Mouse (Mus musculus) forelimb bud, embryonic 11.5 days (tissue): ENCODE data around the gene Mtus2.

ENCODE experiments used
- DNase-seq: peaks from one replicate; pipeline ENCODE4 v3.0.0-alpha.2; 2012; ENCODE audit warnings: low read depth, low spot score

Mtus2 gene

DNA sequence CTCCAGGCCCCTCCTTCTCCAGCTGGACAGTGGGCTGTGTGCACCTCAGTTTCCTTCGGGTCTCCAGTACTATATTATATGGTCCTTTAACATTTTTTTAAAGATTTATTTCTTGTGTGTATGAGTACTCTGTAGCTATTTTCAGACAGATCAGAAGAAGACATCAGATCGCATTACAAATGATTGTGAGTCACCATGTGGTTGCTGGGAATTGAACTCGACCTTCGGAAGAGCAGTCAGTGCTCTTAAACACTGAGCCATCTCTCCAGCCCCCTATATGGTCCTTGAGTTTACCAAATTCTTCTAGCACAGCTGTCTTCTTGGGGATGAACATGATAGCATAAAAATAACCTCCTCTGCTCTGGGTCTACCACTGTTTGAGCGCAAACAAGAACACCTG is 382.0 kb downstream of the Mtus2 start:
- DNase-seq, result no peak

DNA sequence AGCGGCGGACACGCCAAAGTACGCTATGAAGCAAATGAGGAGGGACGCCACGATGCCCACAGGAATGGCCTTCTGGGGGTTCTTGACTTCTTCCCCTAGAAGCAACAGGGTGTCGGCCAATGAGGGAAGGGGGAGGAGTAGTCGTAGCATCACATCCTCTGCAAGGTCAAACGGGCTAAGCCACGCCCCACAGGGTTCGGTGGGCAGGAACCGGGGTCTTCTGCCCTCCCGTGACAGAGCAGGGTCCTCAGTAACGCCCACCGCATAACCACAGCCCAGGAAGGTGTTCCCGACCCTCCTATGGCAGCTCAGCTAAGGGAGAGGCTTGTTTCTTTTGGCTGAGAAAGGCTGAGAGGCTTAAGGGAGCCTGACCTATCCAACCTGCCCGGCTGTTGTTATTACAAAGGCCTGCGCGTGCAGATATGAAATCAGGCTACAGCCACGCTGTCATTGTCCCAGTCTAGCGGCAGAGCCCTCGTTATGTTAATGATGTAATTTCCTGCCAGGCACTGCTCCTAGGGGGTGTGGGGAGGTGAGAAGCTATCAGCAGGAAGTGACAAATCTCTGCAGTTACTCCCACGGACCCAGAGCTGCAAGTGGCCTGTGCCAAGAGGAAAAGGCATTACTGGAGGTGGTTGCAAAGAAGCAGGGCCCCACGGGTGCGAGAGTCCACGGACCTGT is 385.1 kb downstream of the Mtus2 start:
- peak; percentile 42 for DNase-seq

DNA sequence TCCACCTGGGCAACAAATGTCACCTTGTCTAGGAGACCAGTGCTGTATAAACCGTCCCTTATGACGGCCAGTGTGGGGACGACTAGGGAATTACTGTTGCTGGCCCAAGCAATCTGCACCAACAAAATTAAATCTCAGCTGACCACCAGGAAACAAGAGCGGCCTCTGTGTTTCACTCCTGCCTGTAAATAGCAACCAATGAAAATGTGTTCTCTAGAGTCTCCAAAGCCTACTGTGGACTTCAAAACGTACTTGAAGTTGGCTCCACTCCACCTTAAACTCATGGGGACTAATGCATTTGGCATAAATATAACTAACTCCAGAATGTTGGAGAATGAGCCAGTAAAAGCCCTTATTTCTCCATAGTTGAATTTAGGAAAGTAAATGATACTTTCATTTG is 387.3 kb downstream of the Mtus2 start:
- no peak for DNase-seq

DNA sequence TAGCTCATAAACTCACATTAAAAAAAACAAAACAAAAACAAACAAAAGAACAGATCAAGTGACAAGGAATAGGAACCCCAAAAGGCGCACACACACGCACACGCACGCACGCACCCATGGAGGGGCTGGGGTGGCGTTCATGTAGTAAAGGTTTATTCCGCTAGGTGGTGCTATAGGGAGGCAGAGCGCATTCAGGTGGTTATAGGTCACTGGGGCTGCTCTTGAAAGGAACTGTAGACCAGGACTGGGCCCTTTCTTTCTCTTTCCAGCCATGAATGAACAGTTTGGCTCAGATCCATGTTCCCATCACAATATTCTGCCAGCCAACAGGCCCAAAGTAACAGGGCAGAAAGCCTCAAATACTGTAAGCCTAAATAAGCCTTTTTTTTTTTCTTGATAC is 389.4 kb downstream of the Mtus2 start:
- no peak for DNase-seq

DNA sequence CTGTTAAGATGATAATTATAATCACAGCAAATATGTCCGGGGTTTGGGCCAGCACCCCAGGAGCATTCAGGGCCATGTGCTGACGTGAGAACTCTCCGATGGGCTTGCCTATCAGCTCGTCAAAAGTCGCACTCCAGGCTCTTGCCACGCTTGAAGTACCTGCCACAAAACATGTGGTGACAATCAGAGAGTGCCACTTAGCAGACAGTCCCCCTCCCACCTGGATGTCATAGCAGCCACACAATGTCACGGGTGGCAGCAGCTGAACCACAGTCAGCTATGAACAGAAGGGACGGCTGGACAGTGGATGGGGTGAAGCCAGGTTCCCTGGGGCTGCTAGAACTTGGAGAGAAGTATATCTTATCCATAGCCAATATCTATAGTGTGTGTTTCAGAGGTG is 391.0 kb downstream of the Mtus2 start:
- DNase-seq, result no peak

DNA sequence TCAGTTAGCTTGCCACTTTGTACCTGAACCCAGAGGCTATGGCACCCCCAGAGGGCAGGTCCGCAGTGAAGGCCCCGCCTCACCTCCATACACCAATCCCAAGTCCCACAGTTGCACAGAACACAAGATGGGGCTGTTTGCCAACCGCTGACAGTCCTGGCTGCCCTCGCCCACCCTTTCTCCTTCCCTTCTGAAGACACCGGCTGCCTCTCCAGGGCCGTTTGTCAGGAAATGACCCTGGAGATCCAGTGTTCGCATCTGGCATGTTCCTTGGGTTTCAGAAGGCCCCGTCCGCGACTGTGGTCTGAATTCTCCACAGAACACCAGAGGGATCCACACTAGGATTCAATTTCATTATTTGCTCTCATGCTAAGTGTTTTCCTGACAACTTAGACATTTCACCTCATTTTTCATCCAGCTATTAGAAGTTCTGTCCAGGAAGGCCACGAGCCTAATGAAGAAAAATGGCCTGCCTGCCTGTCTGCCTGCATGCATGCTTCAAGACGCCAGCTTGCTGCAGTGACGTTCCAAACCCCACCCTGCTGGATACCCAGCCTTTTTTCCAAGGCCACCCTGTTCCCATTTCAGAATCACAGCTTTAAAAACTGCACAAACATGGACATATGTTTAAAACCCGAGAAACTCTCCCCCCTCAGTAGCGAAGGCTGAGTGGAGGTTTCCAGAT is 392.3 kb downstream of the Mtus2 start:
- peak; percentile 82 for DNase-seq

DNA sequence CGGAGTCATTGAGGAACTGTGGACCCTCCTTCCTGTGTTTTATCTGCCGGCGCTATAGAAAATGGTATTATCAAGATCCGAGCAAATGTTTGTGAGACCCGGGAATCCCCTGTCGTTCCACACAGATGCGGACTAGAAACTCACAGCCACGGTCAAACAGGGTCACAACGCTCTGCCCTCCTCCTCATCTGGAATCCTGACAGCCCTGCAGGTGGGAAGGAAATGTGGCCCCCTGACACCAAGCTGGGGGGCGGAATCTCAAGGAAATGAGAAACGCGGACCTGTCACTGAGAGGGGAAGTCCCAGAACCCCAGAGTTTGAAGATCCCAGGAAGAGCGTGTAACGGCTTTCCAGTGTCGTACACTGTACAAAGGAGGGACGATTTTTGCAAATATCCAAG is 396.3 kb downstream of the Mtus2 start:
- no peak for DNase-seq

DNA sequence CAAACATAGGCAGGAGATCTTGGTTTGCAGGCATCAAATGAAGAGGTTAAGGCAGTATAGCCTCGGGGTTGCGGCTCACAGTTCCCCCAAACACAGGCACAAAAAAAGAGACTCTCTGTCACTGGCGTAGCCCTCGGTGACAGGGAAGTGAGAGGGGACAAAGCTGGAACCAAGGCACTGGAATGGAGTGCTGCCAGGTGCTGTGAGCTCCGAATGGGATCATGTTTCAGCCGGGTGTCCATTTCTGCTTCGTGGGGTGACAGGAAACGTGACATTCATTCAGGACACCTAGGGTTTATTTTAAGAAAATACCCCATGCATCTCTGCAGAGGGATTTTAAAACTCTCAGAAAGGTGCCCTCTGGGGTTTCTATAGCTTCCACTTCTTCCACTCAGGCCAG is 397.4 kb downstream of the Mtus2 start:
- no peak for DNase-seq

DNA sequence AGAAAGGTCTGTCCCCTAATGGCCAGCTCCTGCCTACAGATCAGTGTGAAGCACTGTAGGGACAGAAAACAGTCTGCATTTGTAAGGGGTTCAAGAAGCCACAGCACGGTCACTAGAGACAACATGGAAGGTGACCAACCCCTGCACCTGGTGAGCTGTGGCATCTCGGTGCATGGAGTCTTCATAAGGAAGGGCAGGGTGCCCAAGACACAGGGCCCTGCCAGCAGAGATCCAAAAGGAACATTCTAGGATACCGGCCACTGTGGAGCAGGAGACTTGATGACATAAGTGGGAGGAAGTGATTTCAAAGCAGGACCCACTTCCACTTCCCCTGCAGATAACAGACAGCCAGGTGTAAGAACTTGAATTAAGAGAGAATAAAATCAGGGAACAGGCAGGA is 398.7 kb downstream of the Mtus2 start:
- no peak for DNase-seq

DNA sequence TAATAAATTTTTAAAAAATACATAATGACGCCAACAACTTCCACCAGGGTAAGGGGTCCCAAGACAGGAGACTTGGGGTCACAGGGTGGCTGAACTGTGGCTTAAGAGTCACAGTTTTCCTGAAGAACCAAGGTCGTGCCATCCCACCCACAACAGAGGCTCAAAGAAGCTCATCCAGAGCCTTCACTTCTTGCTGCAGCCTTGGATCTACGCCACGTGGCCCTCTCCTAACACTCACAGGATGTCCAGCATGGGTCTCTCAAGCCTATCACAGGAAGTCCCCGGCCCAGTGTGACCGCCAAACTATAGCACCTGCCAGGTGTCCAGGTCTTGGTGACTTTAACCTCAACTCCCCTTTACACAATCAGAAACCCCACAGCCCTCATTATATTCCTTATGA is 400.0 kb downstream of the Mtus2 start:
- no peak for DNase-seq

DNA sequence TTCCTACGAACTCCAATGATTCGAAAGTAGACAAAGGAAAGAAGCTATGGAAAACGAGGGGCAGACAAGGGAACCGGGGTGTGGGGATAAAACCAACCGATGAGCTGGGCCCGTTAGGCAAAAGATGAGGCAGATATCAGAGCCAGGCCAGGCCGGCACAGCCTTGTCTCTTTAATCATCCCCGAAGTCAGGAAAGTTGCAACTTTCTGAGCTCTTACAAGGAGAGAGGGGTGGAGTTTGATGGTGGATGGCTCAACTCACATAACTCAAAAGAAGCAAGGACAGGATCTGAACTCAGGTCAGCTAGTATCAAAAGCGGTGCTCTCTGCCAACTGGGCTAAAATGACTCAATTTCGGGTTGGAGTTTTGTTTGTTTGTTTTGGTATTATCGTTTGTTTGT is 402.0 kb downstream of the Mtus2 start:
- DNase-seq, result no peak

DNA sequence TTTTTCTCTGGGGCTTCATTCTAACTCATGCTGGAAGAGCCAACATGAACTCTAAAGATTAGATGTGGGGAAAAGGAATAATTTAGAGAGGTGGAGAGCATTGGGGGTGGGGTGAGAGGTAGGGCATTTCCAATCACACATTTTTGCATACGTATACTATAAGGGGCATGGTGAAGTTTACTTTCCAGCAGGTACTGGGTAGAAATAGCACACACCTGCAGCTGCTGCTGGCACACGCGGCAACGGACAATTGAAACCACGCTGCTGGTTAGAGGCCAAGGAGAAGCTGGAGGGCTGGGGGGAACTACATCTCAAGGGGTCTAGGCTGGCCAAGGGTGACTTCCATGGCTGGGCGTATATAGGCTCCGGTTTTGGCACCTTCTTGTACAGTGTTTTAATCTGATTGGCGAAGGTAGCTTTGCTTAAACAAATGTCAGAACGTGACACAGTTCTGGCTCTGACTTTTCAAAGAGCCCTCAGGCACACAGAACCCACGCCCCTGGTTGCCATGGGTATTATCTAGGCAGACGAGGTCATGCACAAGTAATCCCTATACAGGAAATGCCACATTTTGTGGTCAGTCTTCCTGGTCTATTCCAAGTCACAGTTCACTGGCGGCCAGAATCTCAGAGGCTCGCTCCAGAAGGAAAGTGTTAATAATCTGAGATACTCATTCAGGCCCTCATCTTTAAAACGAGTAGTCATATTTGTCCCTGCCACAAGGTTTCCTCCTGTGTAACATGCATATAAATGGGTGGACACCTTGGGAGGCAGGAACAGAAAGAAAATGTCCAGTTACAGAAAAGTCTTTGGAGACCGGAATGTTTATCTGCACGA is 404.0 kb downstream of the Mtus2 start:
- no peak for DNase-seq

DNA sequence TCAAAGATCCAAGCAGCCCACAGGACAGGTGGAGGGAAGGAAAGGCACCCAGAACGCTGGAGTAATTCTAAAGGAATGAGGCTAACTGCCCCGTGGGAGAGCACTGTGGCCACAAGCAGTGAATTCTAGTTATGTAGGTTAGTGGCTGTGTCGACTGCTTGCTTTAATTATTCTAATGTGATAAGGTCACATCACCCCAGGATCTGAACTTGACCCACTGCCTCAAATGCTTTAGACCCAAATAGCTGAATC is 404.6 kb downstream of the Mtus2 start:
- no peak for DNase-seq

DNA sequence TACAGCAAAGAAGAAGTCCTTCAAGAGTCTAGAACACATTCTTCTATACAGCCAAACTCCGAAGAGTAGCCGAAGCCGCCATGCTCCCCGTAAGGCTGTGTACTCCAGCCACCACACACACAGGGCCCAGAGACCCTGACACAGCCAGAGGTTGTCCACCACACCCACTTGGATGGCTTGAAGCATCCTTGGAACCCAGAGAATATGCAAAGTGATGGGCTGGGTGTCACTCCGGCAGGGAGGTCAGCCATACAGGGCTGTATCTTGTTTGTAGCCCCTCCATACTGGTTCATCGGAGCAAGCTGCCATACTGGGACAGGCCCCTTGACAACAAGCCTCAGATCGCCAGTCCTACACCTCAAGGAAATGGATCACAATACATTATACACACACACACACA is 405.2 kb downstream of the Mtus2 start:
- DNase-seq, result no peak

DNA sequence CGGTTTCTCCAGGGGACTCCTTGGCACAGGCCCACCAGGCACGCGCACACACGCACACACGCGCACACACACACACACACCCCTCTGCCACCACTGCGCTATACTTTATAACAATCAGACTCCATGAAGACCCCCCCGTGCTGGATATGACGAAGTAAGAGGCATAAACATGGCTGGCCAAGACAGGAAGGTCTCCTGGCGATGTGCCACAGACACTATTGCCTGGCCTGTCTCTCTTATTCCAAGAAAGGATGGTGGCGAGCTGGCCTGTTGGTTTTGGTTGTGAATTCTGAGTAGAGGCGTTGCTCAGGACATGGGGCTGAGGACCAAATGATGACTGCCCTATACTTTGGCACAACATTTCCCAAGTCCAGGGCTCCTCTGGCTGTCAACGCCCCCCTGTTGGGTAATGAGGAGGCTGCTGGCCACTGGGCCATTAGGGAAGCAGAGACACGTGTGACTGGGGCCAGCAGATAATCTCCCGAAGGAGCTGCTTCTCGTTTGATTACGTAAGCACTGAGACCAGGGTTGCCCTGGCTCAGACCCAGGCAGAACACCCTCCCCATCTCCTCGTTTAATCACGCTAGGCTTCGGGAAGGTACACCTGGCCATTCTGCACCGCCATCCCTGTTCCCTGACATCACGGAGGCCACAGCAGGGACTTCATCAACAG is 406.5 kb downstream of the Mtus2 start:
- DNase-seq, result no peak
